In the genomic region with DNA sequence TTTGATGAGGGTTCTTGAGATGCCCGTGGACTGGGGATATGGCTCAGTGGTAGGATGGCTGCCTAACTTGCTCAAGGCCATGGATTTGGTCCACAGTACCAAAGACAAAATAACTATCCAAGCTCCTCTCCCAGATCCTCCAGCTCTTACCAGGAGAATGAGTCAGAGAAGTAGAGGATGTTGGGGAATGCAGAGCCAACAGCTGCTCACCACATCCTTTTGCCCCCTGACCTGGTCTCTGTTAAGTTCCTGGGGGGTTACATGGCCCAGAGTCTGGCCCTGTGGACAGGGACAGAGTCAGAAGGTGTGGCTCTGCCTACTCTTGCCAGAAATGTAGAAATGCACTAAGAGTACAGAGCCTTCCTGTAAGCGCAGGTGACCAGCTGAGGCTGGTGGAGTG, we compare ENCODE assay signal across 28 mouse cellular contexts. TPM values are rescaled to one million over a fixed set of nuclear protein-coding genes. Genes with fewer than 3 reads are reported as not detected.
"Had no signal": no experiment of that assay in that cellular context is flagged by ENCODE, and none has a peak within 500 bp of the region (broad histone marks: within the 10 kb centered on the region; RNA-seq: fewer than 3 reads in every experiment).

No protein-coding gene starts in this region.

- H3K36me3 ChIP-seq: heart, embryonic 10.5 days; heart, embryonic 12.5 days; hindbrain, embryonic 10.5 days; hindbrain, embryonic 12.5 days; intestine, embryonic 15.5 days; limb, embryonic 13.5 days; limb, embryonic 15.5 days; liver, embryonic 12.5 days had no signal

- H3K4me2 ChIP-seq: heart, embryonic 12.5 days; hindbrain, embryonic 12.5 days; hindbrain, embryonic 14.5 days; intestine, embryonic 15.5 days; limb, embryonic 13.5 days; limb, embryonic 15.5 days; liver, embryonic 12.5 days had no signal

- H3K4me1 ChIP-seq: limb, embryonic 15.5 days had no signal

- H3K9ac ChIP-seq: heart, embryonic 12.5 days; hindbrain, embryonic 12.5 days; hindbrain, embryonic 14.5 days; intestine, embryonic 15.5 days; limb, embryonic 13.5 days; limb, embryonic 15.5 days; liver, embryonic 12.5 days; liver, embryonic 14.5 days had no signal

- H3K9me3 ChIP-seq: heart, embryonic 10.5 days; intestine, embryonic 15.5 days; limb, embryonic 13.5 days; limb, embryonic 15.5 days; liver, embryonic 12.5 days had no signal

- ATAC-seq: hindbrain, embryonic 16.5 days; inflammation-experienced regulatory T-cells, adult 6 months; intestine, embryonic 15.5 days; intestine, postnatal 0 days; liver, embryonic 12.5 days had no signal

- DNase-seq: gastrocnemius, adult 2 months; gastrocnemius, postnatal 10 days; gastrocnemius, postnatal 25 days; heart, adult 18-20 months; heart, postnatal 10 days; heart, postnatal 4 days; kidney, adult 18-20 months; kidney, adult 8-10 months; kidney, postnatal 14 days; kidney, postnatal 36 days; layer of hippocampus, adult 9-11 months; layer of hippocampus, postnatal 36 days; left cerebral cortex, postnatal 4 days had no signal

- H3K27ac ChIP-seq: gastrocnemius, adult 2 months; heart, embryonic 10.5 days; hindbrain, embryonic 10.5 days; hindbrain, embryonic 12.5 days; hindbrain, embryonic 14.5 days; intestine, embryonic 15.5 days; kidney, postnatal 0 days; limb, embryonic 13.5 days; limb, embryonic 15.5 days; liver, embryonic 12.5 days; liver, embryonic 14.5 days had no signal

- H3K27me3 ChIP-seq: intestine, embryonic 15.5 days had no signal

- H3K4me3 ChIP-seq: gastrocnemius, adult 2 months; heart, embryonic 10.5 days; heart, embryonic 12.5 days; hindbrain, embryonic 10.5 days; hindbrain, embryonic 12.5 days; intestine, embryonic 15.5 days; limb, embryonic 13.5 days; limb, embryonic 15.5 days; liver, embryonic 12.5 days had no signal

RNA-seq across cellular contexts. Expression of a gene that starts 18.3 kb away (rescaled TPM):
- polyA plus RNA-seq: liver, adult 2 months had no signal

RNA-seq across cellular contexts. Expression of a gene that starts 20.3 kb away (rescaled TPM):
- polyA plus RNA-seq: inflammation-experienced regulatory T-cells, adult 6 months; liver, adult 2 months; liver, embryonic 12.5 days; liver, embryonic 14.5 days had no signal
